Mouse (Mus musculus): Measurements from ENCODE around the gene Slc1a1.

Slc1a1 gene

DNA sequence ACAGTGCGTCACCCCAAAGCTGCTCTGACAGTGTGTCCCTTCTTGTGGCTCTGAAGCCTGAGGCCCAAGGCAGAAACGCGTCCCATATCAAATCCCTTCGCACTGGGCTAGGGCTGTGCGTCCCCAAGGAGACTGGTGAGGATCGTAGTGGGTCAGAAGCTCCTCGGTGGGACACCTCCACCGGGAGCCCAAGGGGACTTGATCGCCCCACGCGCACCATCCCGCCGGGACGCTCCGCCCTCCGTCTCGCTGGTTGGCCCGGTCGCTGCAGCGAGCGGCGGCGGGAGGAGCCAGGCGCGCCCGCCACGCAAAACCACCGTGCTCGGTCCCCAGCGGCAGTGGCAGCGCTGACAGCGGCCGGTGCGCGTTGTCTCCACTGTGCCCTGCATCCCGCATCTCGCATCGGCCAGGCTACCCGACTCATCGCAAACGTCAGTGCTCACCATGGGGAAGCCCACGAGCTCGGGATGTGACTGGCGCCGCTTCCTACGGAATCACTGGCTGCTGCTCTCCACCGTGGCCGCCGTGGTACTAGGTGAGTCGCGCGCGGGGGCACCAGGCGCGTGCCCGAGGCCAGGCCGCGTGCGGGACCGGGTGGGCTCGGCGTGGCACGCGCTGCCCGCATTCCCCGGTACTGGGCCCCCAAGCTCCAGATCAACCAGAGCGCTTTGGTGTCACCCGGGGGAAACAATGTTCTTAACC lies at the start of gene Slc1a1:
Gene Slc1a1 (plus strand): TSS at position 252 of the 702 bp plus-strand sequence.
- DNase-seq, result peak; percentile 18 to 26

DNA sequence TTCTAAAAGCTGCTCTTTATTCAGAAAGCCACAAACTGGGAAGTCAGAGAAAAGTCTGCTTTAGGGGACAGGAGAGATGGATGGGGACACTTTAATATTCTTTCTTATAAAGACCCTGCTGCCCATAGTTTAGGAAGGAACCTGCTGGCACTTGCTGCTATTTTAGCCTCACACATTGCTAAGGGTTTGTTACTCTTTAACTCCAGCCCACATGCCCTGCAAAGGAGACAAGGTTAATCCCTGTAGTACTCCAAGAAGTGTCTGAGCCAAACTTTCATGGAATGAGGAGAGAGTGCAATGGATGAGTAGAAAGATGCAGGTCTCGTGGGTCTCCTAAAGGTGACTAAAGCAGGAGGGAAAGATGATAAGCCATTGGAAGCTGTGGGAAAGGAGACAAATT lies 44.7 kb upstream of the Slc1a1 start:
- no peak for DNase-seq

DNA sequence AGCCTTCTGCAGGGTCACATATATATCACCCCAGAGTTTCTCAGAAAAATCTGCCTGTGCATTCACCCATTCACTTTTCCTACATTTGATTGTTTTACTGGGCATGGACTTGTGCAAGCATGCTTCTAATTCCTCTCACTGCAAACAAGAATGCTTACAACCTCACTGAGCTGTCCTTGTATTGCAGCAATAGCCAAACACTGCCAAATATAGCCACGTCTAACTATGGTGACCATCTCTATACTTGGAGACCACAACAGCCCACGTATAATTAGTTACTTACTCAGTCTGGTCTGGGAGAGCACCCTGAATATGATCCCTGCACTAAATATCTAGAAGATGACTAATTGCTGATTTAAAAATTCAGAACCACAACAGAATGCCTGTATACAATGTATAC lies 41.5 kb upstream of the Slc1a1 start:
- no peak for DNase-seq

DNA sequence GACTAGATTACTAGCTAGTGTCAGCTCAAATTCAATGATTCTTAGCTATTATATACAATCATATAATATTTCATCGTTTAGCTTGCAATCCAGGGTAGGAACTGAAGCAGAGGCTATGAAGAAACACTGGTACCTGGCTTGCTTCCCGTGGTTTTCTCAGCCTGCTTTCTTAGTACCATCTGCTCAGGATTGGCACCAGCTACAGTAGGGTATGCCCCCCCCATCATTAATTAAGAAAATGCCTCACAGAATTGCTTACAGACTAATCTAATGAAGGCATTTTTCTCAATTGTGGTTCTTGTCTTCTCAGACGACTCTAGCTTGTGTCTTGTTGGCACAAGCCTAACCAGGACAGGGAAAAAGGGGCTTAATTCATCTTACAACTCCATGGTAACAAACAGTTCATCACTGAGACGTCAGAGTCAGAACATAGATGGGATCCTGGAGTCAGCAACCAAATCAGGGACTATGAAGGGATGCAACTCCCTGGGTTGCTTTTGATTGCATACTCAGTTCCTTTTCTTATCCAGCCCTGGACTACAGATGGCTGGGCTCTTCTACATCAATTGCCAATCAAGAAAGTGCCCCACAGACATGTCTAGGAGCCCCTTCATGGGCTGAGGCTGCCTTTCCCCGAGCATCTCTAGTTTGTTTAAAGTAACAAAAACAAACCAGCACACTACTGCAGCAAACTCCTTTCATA lies 38.6 kb upstream of the Slc1a1 start:
- no peak for DNase-seq

DNA sequence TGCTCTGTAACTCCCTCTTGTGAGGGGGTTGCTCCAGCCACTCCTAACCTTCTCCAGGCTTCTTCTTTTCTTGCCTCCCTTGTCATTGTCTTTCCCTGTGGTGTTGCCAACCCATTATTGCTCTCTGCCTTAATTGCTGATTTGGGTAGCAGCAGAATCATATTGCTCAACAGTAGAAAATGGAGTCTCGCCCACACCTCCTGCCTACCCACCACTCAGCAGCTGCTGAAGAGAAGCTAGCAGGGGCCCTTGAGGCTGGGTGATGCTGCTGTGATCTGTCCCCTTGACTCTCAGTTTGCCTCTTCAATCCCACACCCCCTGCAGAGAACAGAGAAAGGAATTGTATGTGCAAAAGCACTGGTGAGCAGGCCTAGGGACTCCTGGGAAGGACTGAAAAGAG lies 37.9 kb upstream of the Slc1a1 start:
- DNase-seq, result no peak

DNA sequence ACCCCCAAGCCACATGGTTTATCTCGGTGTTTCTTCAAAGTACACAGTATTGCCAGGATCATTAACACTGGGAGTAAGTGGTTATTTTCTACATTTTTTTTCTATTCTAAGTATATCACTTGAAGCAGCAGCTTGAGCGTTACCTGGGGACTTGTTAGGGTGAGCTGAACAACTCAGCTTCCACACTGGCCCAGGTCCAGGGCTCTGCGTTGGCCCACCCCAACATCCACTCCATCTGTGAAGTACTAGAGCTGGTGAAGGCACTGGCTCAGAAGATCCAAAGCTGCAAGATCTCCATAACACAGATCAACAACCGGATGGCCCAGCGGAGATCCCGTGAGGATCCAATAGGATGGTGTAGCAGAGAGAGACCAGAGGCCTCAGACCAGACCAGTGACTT lies 37.2 kb upstream of the Slc1a1 start:
- no peak for DNase-seq

DNA sequence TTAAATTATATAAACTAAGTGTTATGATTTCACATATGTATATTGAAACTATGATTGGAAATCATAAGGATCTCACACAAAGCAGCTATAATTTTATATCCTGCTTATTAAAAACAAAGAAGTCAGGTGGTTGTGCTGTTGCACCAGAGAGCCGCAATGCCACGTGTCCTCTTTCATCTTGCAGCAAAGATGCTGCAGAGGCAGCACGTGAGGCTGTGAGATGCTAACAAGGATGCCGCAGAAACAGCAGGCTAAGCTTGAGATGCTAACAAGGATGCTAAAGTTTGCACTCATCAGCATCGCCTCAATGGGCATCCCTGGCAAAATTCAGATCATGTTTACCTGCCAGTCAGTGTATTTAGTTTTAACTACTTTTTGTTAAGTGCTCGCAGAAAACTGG lies 34.4 kb upstream of the Slc1a1 start:
- DNase-seq, result no peak

DNA sequence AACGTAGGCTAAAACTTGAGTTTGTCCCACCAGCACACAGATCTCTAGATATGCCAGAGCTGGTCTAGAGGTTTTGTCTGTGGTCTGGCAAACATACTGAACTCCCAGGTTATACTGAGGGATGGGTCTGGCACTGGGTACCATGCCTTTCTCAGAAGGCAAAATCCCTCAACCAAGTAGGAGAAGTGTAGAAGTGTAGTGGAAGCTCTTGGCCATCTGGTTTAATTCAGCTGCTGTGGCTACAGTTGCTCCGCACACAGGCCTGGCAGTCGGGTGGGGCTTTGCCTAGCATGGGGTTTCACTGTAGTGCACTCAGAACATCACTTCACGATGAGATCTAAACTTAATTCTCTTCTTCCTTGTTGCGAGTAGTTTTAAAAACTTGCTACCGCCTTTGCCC lies 28.6 kb upstream of the Slc1a1 start:
- DNase-seq, result no peak

DNA sequence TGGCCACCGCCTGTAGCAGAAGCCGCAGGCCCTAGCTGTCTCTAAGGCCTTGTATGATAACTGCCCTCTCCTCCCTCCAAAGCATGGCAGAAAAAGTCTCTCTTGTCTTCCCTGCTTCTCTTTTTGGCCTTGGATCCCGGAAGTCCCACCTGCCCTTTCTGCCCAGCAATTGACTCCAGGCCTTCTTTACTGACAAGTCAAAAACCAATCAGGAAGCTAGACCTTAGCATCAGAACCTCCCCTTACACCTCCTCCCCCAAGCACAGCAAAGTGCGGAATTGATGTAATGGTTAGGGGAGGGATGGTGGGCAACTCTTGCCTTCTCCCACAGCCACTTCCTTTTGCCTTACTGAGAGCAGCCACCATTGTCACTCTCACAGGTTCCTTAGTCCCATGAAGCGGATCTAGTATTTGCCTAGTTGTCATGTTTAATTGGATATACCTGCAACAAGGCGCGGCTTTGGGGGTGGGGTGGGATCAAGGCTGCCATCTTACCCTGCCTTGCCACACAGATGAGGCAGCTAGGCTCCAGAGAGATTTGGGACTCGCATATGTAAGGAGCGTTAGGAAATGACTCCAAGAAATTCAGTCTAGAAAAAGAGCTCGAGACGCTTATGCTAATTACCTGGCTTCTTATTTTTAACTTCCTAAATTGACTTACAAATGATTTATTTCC lies 27.9 kb upstream of the Slc1a1 start:
- DNase-seq, result no peak

DNA sequence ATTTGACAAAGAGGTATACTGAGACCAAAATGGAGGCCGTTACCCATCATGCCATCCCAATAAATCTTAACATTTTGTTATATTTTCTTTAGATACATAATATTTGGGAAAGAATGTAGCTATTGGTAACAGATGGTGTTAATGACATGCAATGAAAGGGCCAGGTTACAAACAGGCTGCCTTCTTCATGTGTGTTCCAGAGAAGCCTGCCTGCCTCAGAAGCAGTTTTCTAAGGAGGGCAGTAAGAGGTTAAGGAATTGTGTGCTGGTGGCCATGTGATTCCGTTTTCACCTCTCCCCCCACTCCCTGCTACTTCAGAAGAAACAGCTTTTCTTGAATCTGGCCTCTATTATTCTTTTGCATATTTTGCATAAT lies 27.4 kb upstream of the Slc1a1 start:
- DNase-seq, result no peak

DNA sequence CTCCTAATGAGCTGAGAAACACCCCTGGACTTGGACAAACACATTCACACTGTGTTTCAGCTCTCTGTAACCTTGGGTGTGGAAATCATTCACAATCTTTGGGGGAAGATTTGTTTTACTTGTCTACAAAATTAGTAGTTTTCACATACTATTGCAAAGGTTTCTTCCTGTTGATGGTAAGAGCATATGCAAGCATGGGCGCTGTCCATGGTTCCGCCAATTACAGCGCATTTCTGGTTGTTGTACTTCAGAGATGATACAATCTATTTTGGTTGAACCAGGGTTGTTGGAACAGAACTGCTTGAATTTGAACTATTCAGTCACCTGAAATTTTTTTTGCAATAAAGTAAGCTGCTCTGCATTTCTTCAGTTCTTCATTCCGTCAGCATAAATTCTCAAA lies 16.6 kb upstream of the Slc1a1 start:
- no peak for DNase-seq

DNA sequence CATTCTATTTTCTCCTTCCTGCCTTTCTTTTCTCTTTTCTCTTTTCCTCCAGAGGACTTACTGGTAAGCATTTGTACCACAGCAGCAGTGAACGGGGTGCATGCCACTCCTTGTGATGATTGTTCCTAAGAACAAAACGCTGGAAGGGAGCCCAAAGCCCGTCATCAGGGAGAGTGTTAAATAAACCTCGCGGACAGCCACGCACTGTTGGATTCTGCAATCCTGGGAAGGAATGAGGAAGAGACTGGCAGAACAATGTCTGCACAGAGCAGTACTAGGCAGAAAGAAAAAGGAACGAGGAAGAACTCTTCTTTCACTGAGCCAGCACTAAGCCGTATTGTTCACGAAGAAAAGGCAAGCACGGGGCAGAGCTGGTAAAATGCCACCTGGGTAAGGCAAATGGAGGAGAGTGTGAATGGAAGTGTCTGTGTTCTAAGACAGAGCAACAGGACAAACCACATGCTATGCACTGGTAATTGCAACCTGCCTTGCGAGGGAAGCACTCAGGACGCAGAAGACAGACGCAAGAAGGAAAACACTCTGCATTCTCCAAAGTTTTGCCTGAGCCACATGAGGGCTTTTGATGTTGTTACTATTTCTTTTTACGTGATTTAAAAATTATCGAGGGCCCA lies 7.0 kb upstream of the Slc1a1 start:
- DNase-seq, result no peak

DNA sequence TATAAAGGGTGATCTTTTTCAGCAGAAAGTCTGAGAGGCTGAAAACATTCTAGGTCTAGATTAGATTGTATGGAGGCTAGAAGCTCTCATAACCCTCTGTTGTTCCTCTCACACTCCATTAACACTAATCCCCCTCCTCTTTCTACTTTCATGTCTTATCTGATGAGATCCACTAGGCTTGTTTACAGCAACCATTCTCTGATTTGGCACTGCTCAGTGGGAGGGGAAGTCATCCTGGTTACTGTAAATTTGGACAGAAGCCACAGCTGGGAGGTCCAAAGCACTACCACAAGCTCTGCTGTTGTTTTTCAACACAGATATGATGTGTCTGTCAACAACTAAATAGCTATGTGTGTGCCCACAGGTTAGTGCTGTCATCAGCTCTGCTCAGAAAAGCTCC lies 3.5 kb upstream of the Slc1a1 start:
- no peak for DNase-seq

DNA sequence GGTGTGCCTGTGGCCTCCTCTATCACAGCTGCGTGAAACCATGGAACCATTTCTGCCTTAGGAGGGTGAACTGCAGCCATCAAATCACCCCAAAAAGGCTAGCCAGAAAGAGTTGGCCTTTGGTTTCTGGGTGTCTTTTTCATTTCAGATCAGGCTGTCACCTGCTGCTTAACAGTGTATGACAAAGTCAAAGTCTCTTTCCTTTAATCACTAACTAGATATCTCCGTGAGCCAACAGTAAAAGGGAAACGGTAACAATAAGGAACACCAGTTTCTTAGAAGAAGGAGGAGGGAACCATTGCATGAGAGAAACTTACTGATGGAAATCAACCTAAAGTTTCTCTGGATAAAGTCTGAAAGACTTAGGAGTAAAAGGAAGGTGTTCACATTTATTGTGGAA lies 2.2 kb upstream of the Slc1a1 start:
- no peak for DNase-seq

DNA sequence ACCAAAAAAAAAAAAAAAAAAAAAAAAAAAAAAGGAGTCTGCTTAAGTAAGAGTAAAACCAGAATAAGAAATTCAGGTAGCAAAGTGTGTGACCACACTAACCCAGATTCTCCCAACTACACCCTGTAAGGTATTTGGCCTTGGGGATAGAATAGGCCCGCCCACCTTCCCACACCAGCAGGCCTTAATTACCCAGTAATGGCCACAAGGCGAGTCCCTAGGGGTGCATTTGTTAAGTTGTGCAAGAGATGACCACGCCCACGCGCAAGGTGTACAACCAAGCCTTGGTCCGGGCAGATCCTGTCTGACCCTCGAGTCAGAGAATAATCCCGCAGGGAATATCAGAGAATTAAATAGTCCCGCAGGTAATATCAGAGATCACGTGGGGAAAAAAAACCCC lies 461 bp upstream of the Slc1a1 start:
- peak in 1 of 2 experiments; percentile 3 for DNase-seq

DNA sequence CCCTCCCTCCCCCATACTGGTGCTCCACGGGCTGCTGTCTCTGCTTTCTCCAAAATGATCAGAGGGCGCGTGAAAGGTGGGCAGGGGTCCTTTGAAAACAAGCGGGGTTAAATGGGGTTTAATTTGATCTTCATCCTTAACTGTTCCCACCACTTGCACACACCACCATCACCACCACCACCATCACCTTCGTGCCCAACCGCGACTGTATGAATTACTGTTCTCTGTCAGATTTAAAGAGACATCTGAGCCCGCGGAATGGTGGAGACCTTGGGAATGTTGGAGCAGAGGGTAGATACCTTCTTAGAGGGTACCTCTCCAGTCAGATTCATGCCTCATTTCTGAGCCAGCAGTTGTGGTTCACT lies 633 bp downstream of the Slc1a1 start:
- no peak for DNase-seq

DNA sequence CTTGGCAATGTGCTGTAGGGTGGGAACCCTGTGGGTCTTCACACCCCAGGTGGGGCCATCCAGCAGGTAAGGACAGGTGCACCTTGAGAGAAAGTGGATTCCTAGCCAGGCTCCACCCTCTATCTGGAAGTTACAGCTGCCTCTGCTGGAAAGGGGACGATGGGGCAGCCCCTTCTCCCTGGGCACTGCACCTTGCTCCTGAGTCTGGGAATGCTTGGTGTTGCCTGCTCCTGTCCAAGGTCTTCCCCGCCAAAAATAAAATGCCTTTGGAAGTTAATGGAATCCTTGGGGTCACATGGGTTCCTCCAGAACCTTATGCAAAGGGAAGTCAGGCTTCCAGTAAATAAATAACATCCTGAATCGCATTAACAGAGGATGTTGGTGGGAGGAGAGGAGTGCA lies 1.3 kb downstream of the Slc1a1 start:
- DNase-seq, result no peak

DNA sequence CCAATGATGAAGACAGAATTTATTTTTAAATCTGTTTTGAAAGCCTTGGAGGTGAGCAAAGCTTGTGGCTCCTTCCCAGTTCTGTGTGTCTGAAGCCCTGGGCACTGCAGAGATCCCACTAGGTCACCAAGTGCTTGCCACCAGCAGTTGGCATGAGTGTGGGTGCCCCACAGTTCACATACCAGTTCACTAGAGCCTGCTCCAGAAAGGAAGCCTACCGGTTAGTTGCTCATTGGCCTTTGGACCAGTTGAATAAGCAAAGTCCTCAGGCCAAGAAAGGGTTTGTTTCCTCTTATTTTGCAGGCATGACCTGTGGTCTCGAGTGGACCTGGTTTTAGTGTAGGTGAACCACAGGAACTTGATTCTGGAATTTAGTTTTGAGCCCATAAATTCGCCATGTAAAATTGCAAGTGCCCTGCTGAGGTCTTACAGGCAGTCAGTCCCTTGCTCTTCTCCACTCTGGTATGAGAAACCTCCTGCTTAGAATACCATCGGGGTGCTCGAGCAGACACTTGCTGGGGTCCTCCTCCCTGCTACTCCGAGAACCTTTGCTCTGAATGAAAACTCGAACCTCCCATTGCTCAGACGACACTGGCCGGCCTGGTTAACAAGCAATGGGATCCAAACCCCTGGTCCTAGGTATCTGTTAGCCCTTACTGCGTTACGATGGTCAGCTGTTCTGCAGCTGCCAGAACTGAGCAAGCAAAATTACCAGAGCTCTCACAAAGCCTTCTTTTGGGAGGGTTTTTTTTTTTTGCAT lies 2.0 kb downstream of the Slc1a1 start:
- DNase-seq, result no peak

DNA sequence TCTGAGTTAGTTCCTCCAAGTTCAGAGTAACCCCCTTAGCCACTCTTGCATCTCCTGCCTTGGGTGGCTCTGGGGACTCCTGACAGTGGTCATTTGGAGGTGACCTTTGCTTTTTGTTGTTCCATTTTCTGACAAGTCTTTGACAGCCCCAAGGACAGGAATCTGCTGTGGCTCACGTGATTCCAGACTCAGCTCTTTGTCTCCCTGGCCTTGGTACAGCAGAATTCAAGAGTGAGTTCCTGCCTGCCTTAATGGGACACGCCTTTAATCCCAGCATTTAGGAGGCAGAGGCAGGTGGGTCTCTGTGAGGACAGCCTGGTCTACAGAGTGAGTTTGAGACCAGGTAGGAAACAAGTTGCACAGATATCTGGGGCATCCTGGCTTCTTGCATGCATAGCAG lies 3.9 kb downstream of the Slc1a1 start:
- no peak for DNase-seq

DNA sequence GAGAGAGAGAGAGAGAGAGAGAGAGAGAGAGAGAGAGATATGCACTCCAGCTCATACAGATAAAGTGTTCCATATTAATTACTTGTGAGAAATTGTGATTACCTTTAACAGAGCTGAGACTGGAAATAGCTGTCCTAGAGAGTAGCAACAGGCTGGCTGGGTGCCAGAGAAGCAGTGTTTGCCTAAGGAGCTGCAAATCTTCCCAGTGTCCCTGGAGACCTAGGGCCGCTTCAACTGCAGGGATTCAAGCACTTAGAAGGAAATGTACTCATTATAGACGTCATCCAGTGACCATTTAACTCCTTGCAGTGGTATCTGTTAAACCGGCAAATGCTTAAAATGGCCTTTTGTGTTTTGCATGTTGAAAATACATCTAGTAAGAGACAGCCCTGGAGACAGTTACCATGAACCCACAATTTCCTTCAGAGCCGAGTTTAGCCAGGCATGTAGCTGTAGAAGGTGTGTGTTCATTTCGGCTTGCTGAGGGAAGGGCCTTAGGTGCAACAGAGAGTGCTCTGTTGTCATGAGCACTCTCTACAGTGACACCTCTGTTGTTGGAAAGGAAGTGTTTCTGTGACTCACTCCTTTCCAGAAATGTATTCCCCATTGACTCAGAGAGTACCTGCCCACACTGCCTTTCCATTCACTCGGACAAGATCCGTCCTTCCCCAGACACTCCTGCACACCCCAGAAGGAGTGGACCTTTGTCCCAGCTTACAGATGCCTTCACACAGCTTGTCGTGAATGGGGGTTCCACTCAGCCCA lies 10.3 kb downstream of the Slc1a1 start:
- no peak for DNase-seq

DNA sequence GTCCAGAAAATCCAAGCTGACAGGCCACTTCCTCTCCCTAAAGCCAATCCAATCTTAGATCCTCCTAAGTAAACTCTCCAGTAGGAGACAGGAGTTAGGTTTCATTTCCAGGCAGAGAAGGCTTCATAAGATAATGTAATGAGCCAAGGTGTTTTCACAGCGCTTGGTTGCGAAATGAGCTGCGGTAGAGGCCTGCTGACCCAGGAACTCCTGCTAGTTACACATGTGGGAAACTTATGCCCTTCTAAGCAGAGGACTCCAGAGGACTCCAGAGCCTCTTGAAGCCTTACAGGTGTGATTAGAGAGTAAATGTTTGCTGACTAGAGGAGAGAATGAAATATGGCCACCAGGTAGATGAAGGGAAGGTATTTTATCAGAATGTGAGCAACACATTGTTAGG lies 15.7 kb downstream of the Slc1a1 start:
- no peak for DNase-seq

DNA sequence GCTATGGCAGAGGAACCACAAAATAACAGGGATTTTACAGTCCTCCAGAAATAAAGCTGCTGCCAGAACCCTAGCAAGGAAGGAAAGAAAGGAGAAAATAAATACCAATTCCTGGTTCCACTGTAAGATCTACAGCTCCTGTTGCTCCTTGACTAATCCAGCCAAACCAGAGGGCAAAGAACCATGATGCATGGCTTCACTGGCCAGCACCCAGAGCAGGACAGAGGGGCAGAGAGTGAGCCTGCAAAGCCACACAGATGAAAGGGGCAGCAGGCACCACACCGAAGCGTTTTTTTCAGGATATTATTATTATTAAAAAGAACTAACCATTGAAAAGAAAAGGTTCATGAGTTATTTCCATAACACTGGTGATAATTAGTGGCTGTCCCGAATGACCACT lies 17.2 kb downstream of the Slc1a1 start:
- no peak for DNase-seq
